Mouse (Mus musculus) MEL (cell line): ENCODE measurements around the gene Nudt16l1.

Experiments used
- CTCF ChIP-seq, 3 experiments: IDR thresholded peaks in 2 of 3; conservative IDR thresholded peaks in 1 of 3; 2 replicates each; pipeline ENCODE4 v1.5.1; 2011 to 2012; ENCODE audit warnings: low read length in 3 of 3, low read depth in 2 of 3, mild to moderate bottlenecking in 2 of 3, improper control_type of control experiment in 1 of 3, inconsistent platforms in 1 of 3, mixed read lengths in 1 of 3, moderate library complexity in 1 of 3; ENCODE audit not compliant: control insufficient read depth in 1 of 3, insufficient read depth in 1 of 3, poor library complexity in 1 of 3, severe bottlenecking in 1 of 3
- EP300 ChIP-seq, 2 experiments: IDR thresholded peaks; 2 replicates each; pipeline ENCODE4 v1.6.1; 2011; ENCODE audit warnings: improper control_type of control experiment in 2 of 2, low read length in 2 of 2, low read depth in 1 of 2, mild to moderate bottlenecking in 1 of 2
- POLR2A ChIP-seq, 2 experiments: IDR thresholded peaks; 2 replicates each; pipeline ENCODE4 v1.6.1; 2011 to 2012; ENCODE audit warnings: low read length in 2 of 2, mild to moderate bottlenecking in 2 of 2, control low read depth in 1 of 2, improper control_type of control experiment in 1 of 2, low read depth in 1 of 2, moderate library complexity in 1 of 2; ENCODE audit not compliant: control insufficient read depth in 1 of 2, insufficient read depth in 1 of 2, poor library complexity in 1 of 2
- POLR2AphosphoS2 ChIP-seq: IDR thresholded peaks from 2 replicates; pipeline ENCODE4 v1.6.1; 2011; ENCODE audit warnings: low read length, improper control_type of control experiment
- RCOR1 ChIP-seq: IDR thresholded peaks from 2 replicates; pipeline ENCODE4 v1.6.1; 2012; ENCODE audit warnings: low read depth, mild to moderate bottlenecking, inconsistent platforms, low read length, improper control_type of control experiment
- USF1 ChIP-seq: IDR thresholded peaks from 2 replicates; pipeline ENCODE4 v1.6.1; 2014; ENCODE audit warnings: low read depth, mild to moderate bottlenecking, inconsistent platforms, low read length, improper control_type of control experiment, moderate library complexity
- ZNF384 ChIP-seq: IDR thresholded peaks from 2 replicates; pipeline ENCODE4 v1.6.1; 2012; ENCODE audit warnings: low read depth, mild to moderate bottlenecking, inconsistent platforms, low read length, improper control_type of control experiment

DNA sequence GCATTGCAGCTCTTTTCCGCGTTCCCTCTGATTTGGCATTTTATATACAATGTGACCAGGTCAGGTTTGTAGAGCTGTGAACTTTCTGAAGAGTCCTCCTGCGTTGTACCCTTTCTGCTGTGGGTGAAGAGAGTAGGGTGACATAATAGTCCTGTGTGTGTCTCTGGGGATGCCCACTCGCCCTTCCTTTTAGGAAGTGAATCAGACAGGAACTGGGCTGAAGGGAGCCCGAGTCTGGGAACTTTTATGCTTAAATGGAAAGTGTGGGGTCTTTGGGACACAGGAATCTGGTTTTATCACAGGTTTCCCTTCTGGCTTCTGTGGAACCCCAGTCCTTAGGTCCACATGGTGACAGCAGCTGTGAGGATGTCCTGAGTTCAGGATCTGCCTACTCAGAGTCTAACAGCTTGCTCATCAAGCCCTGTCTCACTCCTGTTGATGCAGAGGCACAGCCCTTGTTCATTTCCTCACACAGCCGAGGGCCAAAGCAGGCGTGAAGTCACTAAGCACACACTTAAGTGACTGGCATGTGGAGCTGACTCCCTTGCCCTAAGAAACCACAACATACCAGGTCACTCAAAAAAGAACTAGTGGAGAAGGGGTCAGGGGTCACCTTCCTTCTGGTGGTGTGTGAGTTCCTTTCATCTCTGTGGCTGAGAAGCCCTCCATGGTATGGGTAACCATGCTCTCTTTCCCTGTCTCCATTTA lies 44.2 kb upstream of the Nudt16l1 start:
- no peak for TF ChIP-seq CTCF (IDR thresholded peaks at IDR 0.05 in 2 of 3, conservative IDR thresholded peaks at IDR 0.05 in 1 of 3; ENCODE audit: control insufficient read depth in 1 of 3, insufficient read depth in 1 of 3, low read depth in 2 of 3, low read length in 3 of 3, poor library complexity in 1 of 3, severe bottlenecking in 1 of 3)
- no peak for TF ChIP-seq RCOR1
- no peak for TF ChIP-seq POLR2A (IDR thresholded peaks at IDR 0.05; ENCODE audit: control insufficient read depth in 1 of 2, insufficient read depth in 1 of 2, low read depth in 1 of 2, low read length in 2 of 2, poor library complexity in 1 of 2)
- TF ChIP-seq USF1 = no peak
- no peak for TF ChIP-seq ZNF384
- TF ChIP-seq POLR2AphosphoS2 = no peak
- no peak for TF ChIP-seq EP300 (IDR thresholded peaks at IDR 0.05; ENCODE audit: low read depth in 1 of 2, low read length in 2 of 2)
